Mouse (Mus musculus): ENCODE data around the gene Macrod2. TPM values are rescaled to one million over a fixed set of nuclear protein-coding genes. Genes with fewer than 3 reads are reported as not detected.

Macrod2 gene
- polyA plus RNA-seq, 1 experiment from 2014 or later = 25.7 TPM

GRCm38 (mm10) chr2:141073981-141074855, 679.1 kb downstream of the Macrod2 start:
- Histone ChIP-seq H3K9me3 (ENCODE audit: control insufficient read depth) (no peaks in the 10 kb centered on the region), H3K27ac (ENCODE audit: low read depth, low read length) (no peak overlapping the region), H3K4me1 (replicated peaks; ENCODE audit: control insufficient read depth, insufficient read depth, low read length) (no peaks in the 10 kb centered on the region), H3K4me3 (ENCODE audit: low read depth, low read length) (no peak overlapping the region), H3K9ac (ENCODE audit: low read depth, low read length) (no peak overlapping the region), H3K27me3 (replicated peaks; ENCODE audit: control insufficient read depth, insufficient read depth, low read length) (no peaks in the 10 kb centered on the region), H3K36me3 (ENCODE audit: control insufficient read depth, insufficient read depth) (no peaks in the 10 kb centered on the region), H3K4me2 (replicated peaks; ENCODE audit: low read depth) (no peak overlapping the region)
- 84% methylated on average over 8 of the region's 8 CpGs for WGBS
- TF ChIP-seq CTCF (IDR thresholded peaks at IDR 0.05; ENCODE audit: low read depth) = no peak
- no peak for ATAC-seq

DNA sequence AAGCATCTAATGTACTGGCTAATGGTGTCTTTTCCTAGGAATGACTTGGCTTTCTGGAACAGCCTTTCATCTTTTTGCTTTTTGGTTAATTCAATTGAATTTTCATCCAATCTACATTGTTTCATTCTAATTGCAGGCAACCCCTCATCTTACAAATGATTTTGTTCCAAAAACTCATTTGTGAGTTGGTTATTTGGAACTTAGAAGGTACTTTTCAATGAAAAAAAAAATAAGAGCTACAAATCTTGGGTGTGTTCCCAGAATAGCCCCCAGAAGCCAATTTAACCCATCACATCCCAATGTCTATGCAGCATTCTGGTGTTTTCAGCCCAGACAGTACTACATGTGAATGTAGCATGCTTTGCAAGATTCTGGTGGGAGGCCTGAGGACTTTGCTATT, 683.1 kb downstream of the Macrod2 start:
- H3K27ac ChIP-seq (ENCODE audit: low read depth, low read length) = no peak overlapping the region
- no peaks in the 10 kb centered on the region for H3K4me1 ChIP-seq (replicated peaks; ENCODE audit: control insufficient read depth, insufficient read depth, low read length)
- no peak overlapping the region for H3K9ac ChIP-seq (ENCODE audit: low read depth, low read length)
- no peak for TF ChIP-seq CTCF (IDR thresholded peaks at IDR 0.05; ENCODE audit: low read depth)
- H3K4me3 ChIP-seq (ENCODE audit: low read depth, low read length) = no peak overlapping the region
- H3K9me3 ChIP-seq (ENCODE audit: control insufficient read depth) = no peaks in the 10 kb centered on the region
- no peaks in the 10 kb centered on the region for H3K27me3 ChIP-seq (replicated peaks; ENCODE audit: control insufficient read depth, insufficient read depth, low read length)
- no peak overlapping the region for H3K4me2 ChIP-seq (replicated peaks; ENCODE audit: low read depth)
- ATAC-seq = no peak
- no peaks in the 10 kb centered on the region for H3K36me3 ChIP-seq (ENCODE audit: control insufficient read depth, insufficient read depth)

DNA sequence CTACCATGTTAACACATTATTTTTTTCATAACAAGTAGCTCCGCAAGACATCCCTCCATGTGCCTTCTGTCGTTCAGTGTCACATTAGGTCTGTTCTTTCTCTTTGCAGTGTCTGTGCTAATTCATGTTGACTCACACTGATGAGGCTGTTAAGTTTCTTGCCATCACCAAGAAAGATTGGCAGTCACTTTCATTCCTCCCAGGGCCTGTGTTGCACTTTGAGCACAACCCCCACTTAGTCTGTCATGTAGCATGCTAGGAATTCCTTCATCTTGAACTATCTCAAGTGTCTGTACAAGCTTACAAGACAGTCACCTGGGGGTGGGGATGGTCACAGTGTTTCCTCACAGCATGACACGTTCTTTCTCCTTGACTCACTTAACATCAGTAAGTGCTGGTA, 696.2 kb downstream of the Macrod2 start:
- Histone ChIP-seq H3K4me1 (replicated peaks; ENCODE audit: control insufficient read depth, insufficient read depth, low read length) (no peaks in the 10 kb centered on the region), H3K27ac (ENCODE audit: low read depth, low read length) (no peak overlapping the region), H3K36me3 (ENCODE audit: control insufficient read depth, insufficient read depth) (no peaks in the 10 kb centered on the region), H3K9ac (ENCODE audit: low read depth, low read length) (no peak overlapping the region), H3K27me3 (replicated peaks; ENCODE audit: control insufficient read depth, insufficient read depth, low read length) (no peaks in the 10 kb centered on the region), H3K4me3 (ENCODE audit: low read depth, low read length) (no peak overlapping the region), H3K4me2 (replicated peaks; ENCODE audit: low read depth) (no peak overlapping the region), H3K9me3 (ENCODE audit: control insufficient read depth) (no peaks in the 10 kb centered on the region)
- TF ChIP-seq CTCF (IDR thresholded peaks at IDR 0.05; ENCODE audit: low read depth) = no peak
- no peak for ATAC-seq
- 71% methylated on average over 3 of the region's 3 CpGs for whole genome bisulfite sequencing

DNA sequence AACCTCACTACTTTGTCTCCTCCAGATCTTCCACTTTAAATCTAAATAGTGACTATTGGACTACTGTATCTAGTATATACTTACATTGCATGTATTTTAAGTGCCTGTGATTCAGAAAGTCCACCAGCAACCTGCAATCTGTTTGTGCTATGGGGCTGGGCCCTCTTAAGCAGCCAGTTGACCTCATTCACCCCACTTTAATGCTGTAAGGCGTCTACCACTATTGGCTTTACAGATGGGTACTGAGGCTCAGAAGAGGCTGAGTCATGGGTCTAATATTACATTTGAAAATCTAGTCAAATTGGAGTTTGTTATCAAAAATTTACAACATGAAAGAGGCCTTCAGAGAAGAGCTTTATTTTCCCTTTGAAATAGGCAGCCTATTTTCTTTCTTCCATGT, 722.5 kb downstream of the Macrod2 start:
- peak; percentile 54; the same call in 1 of the 2 replicates for ATAC-seq

GRCm38 (mm10) chr2:141123875-141124274, 728.8 kb downstream of the Macrod2 start:
- no peaks in the 10 kb centered on the region for H3K4me1 ChIP-seq (replicated peaks; ENCODE audit: control insufficient read depth, insufficient read depth, low read length)
- no peaks in the 10 kb centered on the region for H3K9me3 ChIP-seq (ENCODE audit: control insufficient read depth)
- H3K9ac ChIP-seq (ENCODE audit: low read depth, low read length) = no peak overlapping the region
- H3K27me3 ChIP-seq (replicated peaks; ENCODE audit: control insufficient read depth, insufficient read depth, low read length) = no peaks in the 10 kb centered on the region
- ATAC-seq = no peak
- no peaks in the 10 kb centered on the region for H3K36me3 ChIP-seq (ENCODE audit: control insufficient read depth, insufficient read depth)
- no peak for TF ChIP-seq CTCF (IDR thresholded peaks at IDR 0.05; ENCODE audit: low read depth)
- H3K27ac ChIP-seq (ENCODE audit: low read depth, low read length) = no peak overlapping the region
- no peak overlapping the region for H3K4me2 ChIP-seq (replicated peaks; ENCODE audit: low read depth)
- WGBS = 49% methylated on average over 1 of the region's 1 CpGs
- no peak overlapping the region for H3K4me3 ChIP-seq (ENCODE audit: low read depth, low read length)

More for the DNA sequence above, 722.5 kb downstream of the Macrod2 start:
- H3K4me3 ChIP-seq (ENCODE audit: low read depth, low read length) = no peak overlapping the region
- no peak for TF ChIP-seq CTCF (IDR thresholded peaks at IDR 0.05; ENCODE audit: low read depth)
- no peaks in the 10 kb centered on the region for H3K27me3 ChIP-seq (replicated peaks; ENCODE audit: control insufficient read depth, insufficient read depth, low read length)
- H3K4me1 ChIP-seq (replicated peaks; ENCODE audit: control insufficient read depth, insufficient read depth, low read length) = no peaks in the 10 kb centered on the region
- H3K27ac ChIP-seq (ENCODE audit: low read depth, low read length) = no peak overlapping the region
- no peaks in the 10 kb centered on the region for H3K36me3 ChIP-seq (ENCODE audit: control insufficient read depth, insufficient read depth)
- no peaks in the 10 kb centered on the region for H3K9me3 ChIP-seq (ENCODE audit: control insufficient read depth)
- H3K9ac ChIP-seq (ENCODE audit: low read depth, low read length) = no peak overlapping the region
- no peak overlapping the region for H3K4me2 ChIP-seq (replicated peaks; ENCODE audit: low read depth)
- WGBS = 24% methylated on average over 1 of the region's 1 CpGs

- no peaks in the 10 kb centered on the region for H3K4me1 ChIP-seq (replicated peaks; ENCODE audit: control insufficient read depth, insufficient read depth, low read length)
- no peak for ATAC-seq
Observed at GRCm38 (mm10) chr2:141125638-141126037, 730.5 kb downstream of the Macrod2 start.

More at GRCm38 (mm10) chr2:141125638-141126037, 730.5 kb downstream of the Macrod2 start:
- Histone ChIP-seq H3K4me2 (replicated peaks; ENCODE audit: low read depth) (no peak overlapping the region), H3K9ac (ENCODE audit: low read depth, low read length) (no peak overlapping the region), H3K27ac (ENCODE audit: low read depth, low read length) (no peak overlapping the region), H3K27me3 (replicated peaks; ENCODE audit: control insufficient read depth, insufficient read depth, low read length) (no peaks in the 10 kb centered on the region), H3K4me3 (ENCODE audit: low read depth, low read length) (no peak overlapping the region), H3K36me3 (ENCODE audit: control insufficient read depth, insufficient read depth) (no peaks in the 10 kb centered on the region), H3K9me3 (ENCODE audit: control insufficient read depth) (no peaks in the 10 kb centered on the region)
- TF ChIP-seq CTCF (IDR thresholded peaks at IDR 0.05; ENCODE audit: low read depth) = no peak

Measured in intestine, postnatal 0 days (tissue).